In the genomic region with DNA sequence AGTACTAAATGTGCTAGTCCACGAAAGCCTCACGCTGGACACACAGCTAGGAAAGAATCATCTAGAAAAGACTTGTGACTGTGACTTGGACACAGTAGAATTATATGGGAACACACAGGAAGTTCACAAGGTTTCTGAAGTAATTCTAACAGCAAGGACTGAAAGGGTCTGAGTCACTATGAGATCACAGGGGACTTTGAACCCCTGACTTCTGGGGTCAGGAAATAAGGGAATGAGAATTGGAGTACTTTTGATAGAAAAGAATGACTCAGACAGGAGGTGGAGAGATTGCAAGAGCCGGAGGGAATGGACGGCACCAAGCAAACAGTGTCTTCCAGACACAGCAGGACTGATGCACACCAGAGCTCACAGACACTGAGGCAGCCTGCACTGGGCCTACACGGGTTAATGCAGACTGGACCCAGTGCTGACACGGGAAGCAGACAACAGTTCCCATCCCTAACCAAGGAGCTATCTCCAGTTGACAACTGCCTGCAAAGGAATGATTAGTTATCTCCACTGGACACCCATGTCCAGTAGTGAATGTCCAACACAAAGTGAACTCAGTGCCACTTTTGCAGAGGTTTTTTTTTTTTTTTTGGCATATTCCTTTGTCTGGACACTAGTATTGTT, we compare ENCODE assay signal across 28 mouse cellular contexts. TPM values are rescaled to one million over a fixed set of nuclear protein-coding genes. Genes with fewer than 3 reads are reported as not detected.
DNase-seq lines count a peak whose midpoint lies in the region; ATAC-seq and TF ChIP-seq lines count a peak whose summit lies in the region.
"Had no signal": no experiment of that assay in that cellular context is flagged by ENCODE, and none has a peak within 500 bp of the region (broad histone marks: within the 10 kb centered on the region; RNA-seq: fewer than 3 reads in every experiment).

No protein-coding gene starts in this region.

- H3K79me2 ChIP-seq in myocyte (ENCODE audit: control insufficient read depth, insufficient read depth), result no peaks in the 10 kb centered on the region

- H3K9me3 ChIP-seq in hindbrain, embryonic 10.5 days, result no peaks in the 10 kb centered on the region
- H3K9me3 ChIP-seq: embryonic facial prominence, embryonic 12.5 days; forebrain, embryonic 13.5 days; limb, embryonic 12.5 days had no signal

- 84% methylated on average over 6 of the region's 6 CpGs for WGBS in hindbrain, embryonic 10.5 days

- peak overlapping the region; percentile 7 for H3K4me2 ChIP-seq in myocyte (ENCODE audit: low read depth)
- H3K4me2 ChIP-seq: embryonic facial prominence, embryonic 12.5 days; forebrain, embryonic 13.5 days; limb, embryonic 12.5 days; liver, embryonic 11.5 days had no signal

- peaks cover 11% of the 10 kb centered on the region for H3K4me1 ChIP-seq in embryonic fibroblast, embryonic 13.5 days (ENCODE audit: control insufficient read depth, insufficient read depth, low read length)
- no peaks in the 10 kb centered on the region for H3K4me1 ChIP-seq in hindbrain, embryonic 10.5 days (replicated peaks)
- H3K4me1 ChIP-seq: forebrain, embryonic 13.5 days; limb, embryonic 12.5 days had no signal

- DNase-seq in adrenal gland, adult 8-10 months, result peak; percentile 11
- no peak for DNase-seq in adrenal gland, postnatal 14 days
- peak; percentile 27 for DNase-seq in 3134 (ENCODE audit: extremely low read depth, insufficient read length, low spot score)
- DNase-seq in ovary, postnatal 36 days (ENCODE audit: low spot score), result no peak
- no peak for DNase-seq in hindbrain, embryonic 10.5 days (ENCODE audit: low spot score)
- DNase-seq: B cell, adult 2 months; cerebellum, adult 11-12 months; cerebellum, postnatal 14 days; gastrocnemius, postnatal 36 days; kidney, adult 8-10 months; liver, postnatal 0 days; right cerebral cortex, adult 18-20 months; right cerebral cortex, postnatal 4 days; thymus, adult 2 months had no signal

- no peak overlapping the region for H3ac ChIP-seq in myocyte (ENCODE audit: control insufficient read depth, insufficient read length)

- peak overlapping the region; percentile 32; the same call in 1 of the 2 replicates for H3K27ac ChIP-seq in embryonic fibroblast, embryonic 13.5 days (ENCODE audit: insufficient read depth, low read length)
- no peak overlapping the region for H3K27ac ChIP-seq in hindbrain, embryonic 10.5 days
- H3K27ac ChIP-seq: embryonic facial prominence, embryonic 12.5 days; forebrain, embryonic 13.5 days; hindbrain, postnatal 0 days; limb, embryonic 12.5 days; macrophage had no signal

- H3K4me3 ChIP-seq in embryonic fibroblast, embryonic 13.5 days (ENCODE audit: insufficient read depth, low read length), result no peak overlapping the region
- no peak overlapping the region for H3K4me3 ChIP-seq in myocyte
- H3K4me3 ChIP-seq in hindbrain, embryonic 10.5 days, result no peak overlapping the region
- H3K4me3 ChIP-seq: embryonic facial prominence, embryonic 12.5 days; erythroblast, embryonic 14.5 days; forebrain, embryonic 13.5 days; limb, embryonic 12.5 days had no signal

- no peak for TF ChIP-seq CTCF in embryonic fibroblast, embryonic 13.5 days (IDR thresholded peaks at IDR 0.05; ENCODE audit: borderline replicate concordance, insufficient read depth, low read length)

- H3K36me3 ChIP-seq in myocyte (ENCODE audit: control insufficient read depth, insufficient read depth), result no peaks in the 10 kb centered on the region
- H3K36me3 ChIP-seq in hindbrain, embryonic 10.5 days, result no peaks in the 10 kb centered on the region
- H3K36me3 ChIP-seq: embryonic facial prominence, embryonic 12.5 days; limb, embryonic 12.5 days had no signal

- TF ChIP-seq POLR2A in embryonic fibroblast, embryonic 13.5 days (IDR thresholded peaks at IDR 0.05; ENCODE audit: low read depth, low read length), result no peak
- no peak for TF ChIP-seq POLR2A in myocyte (IDR thresholded peaks at IDR 0.05; ENCODE audit: insufficient read length, low read depth)

- H3K27me3 ChIP-seq in myocyte (ENCODE audit: control insufficient read depth, insufficient read depth, insufficient read length), result no peaks in the 10 kb centered on the region
- no peaks in the 10 kb centered on the region for H3K27me3 ChIP-seq in hindbrain, embryonic 10.5 days (ENCODE audit: insufficient read depth, poor library complexity, severe bottlenecking)
- H3K27me3 ChIP-seq: embryonic facial prominence, embryonic 12.5 days; forebrain, embryonic 13.5 days; limb, embryonic 12.5 days had no signal

- no peak for ATAC-seq in erythroid progenitor cell, adult 5-6 weeks (replicated peaks; ENCODE audit: low FRiP score, poor library complexity, severe bottlenecking)
- ATAC-seq: activated CD4-positive, CD25-positive, alpha-beta regulatory T cell, adult 4 months; forebrain, embryonic 13.5 days; hindbrain, postnatal 0 days; liver, postnatal 0 days; lung, postnatal 0 days; midbrain, embryonic 16.5 days had no signal

TF ChIP-seq in myocyte, 11 proteins besides CTCF, POLR2A, EP300 and RAD21:
- TF ChIP-seq MYOG (IDR thresholded peaks at IDR 0.05; ENCODE audit: control insufficient read depth in 1 of 3, insufficient read depth in 1 of 3, insufficient read length in 2 of 3, low read depth in 2 of 3) (no peak), MYOD1 (IDR thresholded peaks at IDR 0.05; ENCODE audit: control insufficient read depth in 1 of 3, insufficient read length in 2 of 3, low read depth in 2 of 3) (no peak), SRF (IDR thresholded peaks at IDR 0.05; ENCODE audit: control insufficient read depth, insufficient read length, low read depth) (no peak), MAX (IDR thresholded peaks at IDR 0.05; ENCODE audit: low read depth) (no peak), REST (IDR thresholded peaks at IDR 0.05; ENCODE audit: insufficient read depth, insufficient read length) (no peak), POLR2AphosphoS2 (IDR thresholded peaks at IDR 0.05; ENCODE audit: insufficient read length, low read depth) (no peak), TCF3 (IDR thresholded peaks at IDR 0.05; ENCODE audit: insufficient read length, low read depth) (no peak), E2F4 (IDR thresholded peaks at IDR 0.05; ENCODE audit: insufficient read depth) (no peak)

RNA-seq across cellular contexts. Expression of a gene that starts 11.8 kb away (rescaled TPM):
- 10 to 100 TPM in 1 of 4 experiments, 1 to 10 TPM in 3; 6.7 to 10.4 (median 7.9) TPM for total RNA-seq in adrenal gland, adult 8-10 months (2022)
- 12.3 and 15.8 TPM in 2 replicates for total RNA-seq in adrenal gland, postnatal 14 days (2021)
- polyA plus RNA-seq in embryonic fibroblast, embryonic 13.5 days (2011; ENCODE audit: insufficient read length, low read depth, missing spikeins), result 94.4 and 136 TPM in 2 replicates
- 34.5 TPM for polyA plus RNA-seq in myocyte (2012; fragmentation: generic; extraction: Trizol)
- total RNA-seq in erythroid progenitor cell, adult 5-6 weeks (2015; ENCODE audit: low replicate concordance), result 3.8 and 22.0 TPM in 2 replicates
- total RNA-seq in erythroid progenitor cell, adult 5-6 weeks (2017; ENCODE audit: low replicate concordance), result 4.5 and 5.3 TPM in 2 replicates
- 40.3 and 44.2 TPM in 2 replicates for polyA plus RNA-seq in hindbrain, embryonic 10.5 days (2016; fragmentation: Nextera tagmentation; extraction: Ambion mirVana)
- total RNA-seq: MEL had no signal

Comparison
In these comparisons a context has a peak if more than half of its experiments do, and no peak if none do; other contexts are left out.
1. DNase-seq: peak in adrenal gland, adult 8-10 months (single experiment) and 3134 (single experiment); none in adrenal gland, postnatal 14 days (single experiment), ovary, postnatal 36 days (single experiment) and hindbrain, embryonic 10.5 days (single experiment).